Mouse (Mus musculus): ENCODE results near the gene Itgb3bp. TPM values are rescaled to one million over a fixed set of nuclear protein-coding genes. Genes with fewer than 3 reads are reported as not detected.

The Itgb3bp gene
- polyA plus RNA-seq, 1 experiment from 2014 or later, result 47.1 TPM

GRCm38 (mm10) chr4:99725914-99726451 lies 203.6 kb downstream of the Itgb3bp start:
- Histone ChIP-seq H3K4me2 (replicated peaks; ENCODE audit: low read depth, low read length) (no peak overlapping the region), H3K27ac (ENCODE audit: low read length) (no peak overlapping the region), H3K9me3 (ENCODE audit: control insufficient read depth, low read depth, low read length) (no peaks in the 10 kb centered on the region), H3K9ac (replicated peaks; ENCODE audit: low read depth, low read length) (no peak overlapping the region), H3K36me3 (ENCODE audit: control insufficient read depth, insufficient read depth, low read length) (peaks cover 26% of the 10 kb centered on the region), H3K4me1 (ENCODE audit: control insufficient read depth, insufficient read depth, low read length) (no peaks in the 10 kb centered on the region), H3K4me3 (ENCODE audit: low read depth, low read length) (no peak overlapping the region), H3K27me3 (ENCODE audit: control insufficient read depth, insufficient read depth, low read length) (no peaks in the 10 kb centered on the region)
- no peak for ATAC-seq (ENCODE audit: insufficient number of reproducible peaks, insufficient read depth, low FRiP score, low read depth)
- 93% methylated on average over 8 of the region's 8 CpGs for WGBS

DNA sequence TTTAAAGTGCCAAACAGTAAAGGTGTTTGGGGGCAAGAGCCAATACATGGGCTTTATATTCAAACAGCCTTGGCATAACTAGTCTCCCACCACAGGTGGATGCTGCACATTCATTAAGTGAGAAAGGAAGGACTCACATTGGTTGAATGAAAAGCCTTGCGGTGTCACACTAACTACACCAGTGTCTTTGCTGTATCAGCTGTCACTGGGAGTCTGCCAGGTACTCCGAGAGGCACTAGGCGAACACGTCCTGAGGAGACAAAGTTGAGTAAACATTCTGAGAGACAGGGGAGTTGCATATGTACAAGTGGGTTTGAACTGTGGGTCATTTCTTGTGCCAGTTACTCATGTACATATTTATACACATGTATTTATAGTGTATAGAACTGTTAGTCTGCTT lies 205.3 kb downstream of the Itgb3bp start:
- no peaks in the 10 kb centered on the region for H3K9me3 ChIP-seq (ENCODE audit: control insufficient read depth, low read depth, low read length)
- no peak overlapping the region for H3K4me2 ChIP-seq (replicated peaks; ENCODE audit: low read depth, low read length)
- no peak overlapping the region for H3K4me3 ChIP-seq (ENCODE audit: low read depth, low read length)
- H3K4me1 ChIP-seq (ENCODE audit: control insufficient read depth, insufficient read depth, low read length), result no peaks in the 10 kb centered on the region
- H3K9ac ChIP-seq (replicated peaks; ENCODE audit: low read depth, low read length), result no peak overlapping the region
- H3K27ac ChIP-seq (ENCODE audit: low read length), result no peak overlapping the region
- no peak for ATAC-seq (ENCODE audit: insufficient number of reproducible peaks, insufficient read depth, low FRiP score, low read depth)
- WGBS, result 77% methylated on average over 4 of the region's 4 CpGs
- peaks cover 16% of the 10 kb centered on the region for H3K36me3 ChIP-seq (ENCODE audit: control insufficient read depth, insufficient read depth, low read length)
- no peaks in the 10 kb centered on the region for H3K27me3 ChIP-seq (ENCODE audit: control insufficient read depth, insufficient read depth, low read length)

GRCm38 (mm10) chr4:99717905-99718304 lies 211.7 kb downstream of the Itgb3bp start:
- Histone ChIP-seq H3K27me3 (ENCODE audit: control insufficient read depth, insufficient read depth, low read length) (no peaks in the 10 kb centered on the region), H3K4me3 (ENCODE audit: low read depth, low read length) (no peak overlapping the region), H3K36me3 (ENCODE audit: control insufficient read depth, insufficient read depth, low read length) (peaks cover 4% of the 10 kb centered on the region; the same call in 1 of the 2 replicates), H3K9me3 (ENCODE audit: control insufficient read depth, low read depth, low read length) (no peaks in the 10 kb centered on the region), H3K4me2 (replicated peaks; ENCODE audit: low read depth, low read length) (no peak overlapping the region), H3K27ac (ENCODE audit: low read length) (no peak overlapping the region), H3K4me1 (ENCODE audit: control insufficient read depth, insufficient read depth, low read length) (no peaks in the 10 kb centered on the region), H3K9ac (replicated peaks; ENCODE audit: low read depth, low read length) (no peak overlapping the region)
- WGBS, result 70% methylated on average over 4 of the region's 4 CpGs
- no peak for ATAC-seq (ENCODE audit: insufficient number of reproducible peaks, insufficient read depth, low FRiP score, low read depth)

GRCm38 (mm10) chr4:99715783-99716416 lies 213.7 kb downstream of the Itgb3bp start:
- Histone ChIP-seq H3K27me3 (ENCODE audit: control insufficient read depth, insufficient read depth, low read length) (no peaks in the 10 kb centered on the region), H3K4me3 (ENCODE audit: low read depth, low read length) (peak overlapping the region; percentile 70), H3K9ac (replicated peaks; ENCODE audit: low read depth, low read length) (peak overlapping the region; percentile 63), H3K4me2 (replicated peaks; ENCODE audit: low read depth, low read length) (peak overlapping the region; percentile 74), H3K4me1 (ENCODE audit: control insufficient read depth, insufficient read depth, low read length) (no peaks in the 10 kb centered on the region), H3K27ac (ENCODE audit: low read length) (peak overlapping the region; percentile 41; the same call in 1 of the 2 replicates), H3K9me3 (ENCODE audit: control insufficient read depth, low read depth, low read length) (no peaks in the 10 kb centered on the region), H3K36me3 (ENCODE audit: control insufficient read depth, insufficient read depth, low read length) (peaks cover 4% of the 10 kb centered on the region; the same call in 1 of the 2 replicates)
- WGBS, result 23% methylated on average over 25 of the region's 25 CpGs
- peak; percentile 48 for ATAC-seq (ENCODE audit: insufficient number of reproducible peaks, insufficient read depth, low FRiP score, low read depth)

Other genes with a start within 250 kb of the Itgb3bp start
- gene Alg6, start 214.1 kb downstream of the Itgb3bp start, polyA plus RNA-seq (2014; fragmentation: Nextera tagmentation; extraction: Ambion mirVana), result 24.2 and 32.6 TPM in 2 replicates
- gene Efcab7, start 100.6 kb downstream of the Itgb3bp start, polyA plus RNA-seq (2014; fragmentation: Nextera tagmentation; extraction: Ambion mirVana), result 24.2 and 24.5 TPM in 2 replicates
- gene Pgm1, start 399 bp downstream of the Itgb3bp start, polyA plus RNA-seq (2014; fragmentation: Nextera tagmentation; extraction: Ambion mirVana), result 78.2 and 95.1 TPM in 2 replicates
- 13.0 and 14.4 TPM in 2 replicates for gene Ror1, start 166.0 kb upstream of the Itgb3bp start, polyA plus RNA-seq (2014; fragmentation: Nextera tagmentation; extraction: Ambion mirVana)

Measured in stomach, embryonic 14.5 days (tissue).